Mouse (Mus musculus): ENCODE data around the gene Rpn2. TPM values are rescaled to one million over a fixed set of nuclear protein-coding genes. Genes with fewer than 3 reads are reported as not detected.
A peak's percentile ranks its signal among the peaks of the same experiment; 100 is the strongest.

The Rpn2 gene
- polyA plus RNA-seq, 1 experiment, result 128 TPM

GRCm38 (mm10) chr2:157308273-157308917, 29.6 kb downstream of the Rpn2 start:
- DNase-seq (ENCODE audit: extremely low spot score in 1 of 2, low spot score in 1 of 2), result no peak

- no peak for DNase-seq (ENCODE audit: extremely low spot score in 1 of 2, low spot score in 1 of 2)
Measured at GRCm38 (mm10) chr2:157309611-157310010, 30.8 kb downstream of the Rpn2 start.

GRCm38 (mm10) chr2:157310963-157311637, 32.3 kb downstream of the Rpn2 start:
- DNase-seq (ENCODE audit: extremely low spot score in 1 of 2, low spot score in 1 of 2), result no peak

- no peak for DNase-seq (ENCODE audit: extremely low spot score in 1 of 2, low spot score in 1 of 2)
Measured at GRCm38 (mm10) chr2:157313718-157314117, 34.9 kb downstream of the Rpn2 start.

GRCm38 (mm10) chr2:157314310-157314709, 35.5 kb downstream of the Rpn2 start:
- DNase-seq (ENCODE audit: extremely low spot score in 1 of 2, low spot score in 1 of 2), result peak in 1 of 2 experiments; percentile 27

GRCm38 (mm10) chr2:157315486-157315885, 36.7 kb downstream of the Rpn2 start:
- no peak for DNase-seq (ENCODE audit: extremely low spot score in 1 of 2, low spot score in 1 of 2)

- DNase-seq (ENCODE audit: extremely low spot score in 1 of 2, low spot score in 1 of 2), result no peak
Measured at GRCm38 (mm10) chr2:157316358-157316933, 37.6 kb downstream of the Rpn2 start.

- DNase-seq (ENCODE audit: extremely low spot score in 1 of 2, low spot score in 1 of 2), result no peak
Measured at GRCm38 (mm10) chr2:157317220-157317619, 38.4 kb downstream of the Rpn2 start.

GRCm38 (mm10) chr2:157320135-157320534, 41.3 kb downstream of the Rpn2 start:
- no peak for DNase-seq (ENCODE audit: extremely low spot score in 1 of 2, low spot score in 1 of 2)

GRCm38 (mm10) chr2:157320886-157321285, 42.1 kb downstream of the Rpn2 start:
- no peak for DNase-seq (ENCODE audit: extremely low spot score in 1 of 2, low spot score in 1 of 2)

GRCm38 (mm10) chr2:157322029-157322766, 43.4 kb downstream of the Rpn2 start:
- no peak for DNase-seq (ENCODE audit: extremely low spot score in 1 of 2, low spot score in 1 of 2)

GRCm38 (mm10) chr2:157325238-157325637, 46.4 kb downstream of the Rpn2 start:
- no peak for DNase-seq (ENCODE audit: extremely low spot score in 1 of 2, low spot score in 1 of 2)

GRCm38 (mm10) chr2:157328106-157328505, 49.3 kb downstream of the Rpn2 start:
- DNase-seq (ENCODE audit: extremely low spot score in 1 of 2, low spot score in 1 of 2), result no peak

GRCm38 (mm10) chr2:157328570-157328969, 49.8 kb downstream of the Rpn2 start:
- no peak for DNase-seq (ENCODE audit: extremely low spot score in 1 of 2, low spot score in 1 of 2)

- DNase-seq (ENCODE audit: extremely low spot score in 1 of 2, low spot score in 1 of 2), result no peak
Measured at GRCm38 (mm10) chr2:157332059-157332458, 53.2 kb downstream of the Rpn2 start.

- peak; percentile 32 to 82 for DNase-seq (ENCODE audit: extremely low spot score in 1 of 2, low spot score in 1 of 2)
Measured at GRCm38 (mm10) chr2:157338663-157339062, 59.8 kb downstream of the Rpn2 start.

GRCm38 (mm10) chr2:157339532-157339931, 60.7 kb downstream of the Rpn2 start:
- DNase-seq (ENCODE audit: extremely low spot score in 1 of 2, low spot score in 1 of 2), result no peak

GRCm38 (mm10) chr2:157340221-157340741, 61.5 kb downstream of the Rpn2 start:
- peak; percentile 59 to 63 for DNase-seq (ENCODE audit: extremely low spot score in 1 of 2, low spot score in 1 of 2)

GRCm38 (mm10) chr2:157341554-157342270, 62.9 kb downstream of the Rpn2 start:
- peak; percentile 46 to 90 for DNase-seq (ENCODE audit: extremely low spot score in 1 of 2, low spot score in 1 of 2)

GRCm38 (mm10) chr2:157342328-157342926, 63.6 kb downstream of the Rpn2 start:
- DNase-seq (ENCODE audit: extremely low spot score in 1 of 2, low spot score in 1 of 2), result no peak
